Mouse (Mus musculus): ENCODE data around the gene Acox3. TPM values are rescaled to one million over a fixed set of nuclear protein-coding genes. Genes with fewer than 3 reads are reported as not detected.
A peak's percentile ranks its signal among the peaks of the same experiment; 100 is the strongest.

The Acox3 gene
- polyA plus RNA-seq, 1 experiment = 28.4 TPM

GRCm38 (mm10) chr5:35556393-35556792, 26.4 kb upstream of the Acox3 start:
- no peak for TF ChIP-seq CTCF (IDR thresholded peaks at IDR 0.05; ENCODE audit: borderline replicate concordance, extremely low read depth, insufficient read depth, insufficient read length)
- TF ChIP-seq POLR2A (IDR thresholded peaks at IDR 0.05; ENCODE audit: borderline replicate concordance, extremely low read depth, insufficient read depth, insufficient read length, poor library complexity, severe bottlenecking) = no peak
- no peak for DNase-seq (ENCODE audit: low read depth)

- peak; percentile 35 for DNase-seq (ENCODE audit: low read depth)
Observed at GRCm38 (mm10) chr5:35557946-35558621, 24.8 kb upstream of the Acox3 start.

GRCm38 (mm10) chr5:35559447-35559846, 23.4 kb upstream of the Acox3 start:
- TF ChIP-seq CTCF (IDR thresholded peaks at IDR 0.05; ENCODE audit: borderline replicate concordance, extremely low read depth, insufficient read depth, insufficient read length) = no peak
- no peak for TF ChIP-seq POLR2A (IDR thresholded peaks at IDR 0.05; ENCODE audit: borderline replicate concordance, extremely low read depth, insufficient read depth, insufficient read length, poor library complexity, severe bottlenecking)
- no peak for DNase-seq (ENCODE audit: low read depth)

More at GRCm38 (mm10) chr5:35557946-35558621, 24.8 kb upstream of the Acox3 start:
- peak; percentile 41; the same call in 1 of the 2 replicates for TF ChIP-seq CTCF (IDR thresholded peaks at IDR 0.05; ENCODE audit: borderline replicate concordance, extremely low read depth, insufficient read depth, insufficient read length)
- TF ChIP-seq POLR2A (IDR thresholded peaks at IDR 0.05; ENCODE audit: borderline replicate concordance, extremely low read depth, insufficient read depth, insufficient read length, poor library complexity, severe bottlenecking) = no peak

- no peak for TF ChIP-seq POLR2A (IDR thresholded peaks at IDR 0.05; ENCODE audit: borderline replicate concordance, extremely low read depth, insufficient read depth, insufficient read length, poor library complexity, severe bottlenecking)
- TF ChIP-seq CTCF (IDR thresholded peaks at IDR 0.05; ENCODE audit: borderline replicate concordance, extremely low read depth, insufficient read depth, insufficient read length) = no peak
Observed at GRCm38 (mm10) chr5:35562616-35563015, 20.2 kb upstream of the Acox3 start.

GRCm38 (mm10) chr5:35563449-35563848, 19.4 kb upstream of the Acox3 start:
- TF ChIP-seq CTCF (IDR thresholded peaks at IDR 0.05; ENCODE audit: borderline replicate concordance, extremely low read depth, insufficient read depth, insufficient read length) (peak; percentile 94), POLR2A (IDR thresholded peaks at IDR 0.05; ENCODE audit: borderline replicate concordance, extremely low read depth, insufficient read depth, insufficient read length, poor library complexity, severe bottlenecking) (no peak)
- DNase-seq (ENCODE audit: low read depth) = peak; percentile 74

More at GRCm38 (mm10) chr5:35562616-35563015, 20.2 kb upstream of the Acox3 start:
- DNase-seq (ENCODE audit: low read depth) = no peak

- TF ChIP-seq POLR2A (IDR thresholded peaks at IDR 0.05; ENCODE audit: borderline replicate concordance, extremely low read depth, insufficient read depth, insufficient read length, poor library complexity, severe bottlenecking) = no peak
- no peak for TF ChIP-seq CTCF (IDR thresholded peaks at IDR 0.05; ENCODE audit: borderline replicate concordance, extremely low read depth, insufficient read depth, insufficient read length)
- no peak for DNase-seq (ENCODE audit: low read depth)
Observed at GRCm38 (mm10) chr5:35565217-35565616, 17.6 kb upstream of the Acox3 start.

GRCm38 (mm10) chr5:35566632-35567031, 16.2 kb upstream of the Acox3 start:
- no peak for DNase-seq (ENCODE audit: low read depth)
- no peak for TF ChIP-seq CTCF (IDR thresholded peaks at IDR 0.05; ENCODE audit: borderline replicate concordance, extremely low read depth, insufficient read depth, insufficient read length)
- TF ChIP-seq POLR2A (IDR thresholded peaks at IDR 0.05; ENCODE audit: borderline replicate concordance, extremely low read depth, insufficient read depth, insufficient read length, poor library complexity, severe bottlenecking) = no peak

GRCm38 (mm10) chr5:35571546-35571945, 11.3 kb upstream of the Acox3 start:
- no peak for TF ChIP-seq CTCF (IDR thresholded peaks at IDR 0.05; ENCODE audit: borderline replicate concordance, extremely low read depth, insufficient read depth, insufficient read length)
- no peak for TF ChIP-seq POLR2A (IDR thresholded peaks at IDR 0.05; ENCODE audit: borderline replicate concordance, extremely low read depth, insufficient read depth, insufficient read length, poor library complexity, severe bottlenecking)
- DNase-seq (ENCODE audit: low read depth) = no peak

GRCm38 (mm10) chr5:35574653-35575599, 7.9 kb upstream of the Acox3 start, which contains the start of gene Trmt44:
TSS of gene Trmt44 (minus strand) at chr5:35575070.
- DNase-seq (ENCODE audit: low read depth) = peak; percentile 98
- TF ChIP-seq CTCF (IDR thresholded peaks at IDR 0.05; ENCODE audit: borderline replicate concordance, extremely low read depth, insufficient read depth, insufficient read length) (no peak), POLR2A (IDR thresholded peaks at IDR 0.05; ENCODE audit: borderline replicate concordance, extremely low read depth, insufficient read depth, insufficient read length, poor library complexity, severe bottlenecking) (peak; percentile 75; the same call in 1 of the 2 replicates)

GRCm38 (mm10) chr5:35576409-35577020, 6.3 kb upstream of the Acox3 start:
- TF ChIP-seq POLR2A (IDR thresholded peaks at IDR 0.05; ENCODE audit: borderline replicate concordance, extremely low read depth, insufficient read depth, insufficient read length, poor library complexity, severe bottlenecking) (no peak), CTCF (IDR thresholded peaks at IDR 0.05; ENCODE audit: borderline replicate concordance, extremely low read depth, insufficient read depth, insufficient read length) (no peak)
- no peak for DNase-seq (ENCODE audit: low read depth)

GRCm38 (mm10) chr5:35578411-35578810, 4.4 kb upstream of the Acox3 start:
- DNase-seq (ENCODE audit: low read depth) = no peak
- no peak for TF ChIP-seq CTCF (IDR thresholded peaks at IDR 0.05; ENCODE audit: borderline replicate concordance, extremely low read depth, insufficient read depth, insufficient read length)
- TF ChIP-seq POLR2A (IDR thresholded peaks at IDR 0.05; ENCODE audit: borderline replicate concordance, extremely low read depth, insufficient read depth, insufficient read length, poor library complexity, severe bottlenecking) = no peak

All from brain, embryonic 14.5 days (tissue).